Mouse (Mus musculus): ENCODE measurements around the gene Coro2b. TPM values are rescaled to one million over a fixed set of nuclear protein-coding genes. Genes with fewer than 3 reads are reported as not detected.

The Coro2b gene
- total RNA-seq, 1 experiment: 4.8 TPM

DNA sequence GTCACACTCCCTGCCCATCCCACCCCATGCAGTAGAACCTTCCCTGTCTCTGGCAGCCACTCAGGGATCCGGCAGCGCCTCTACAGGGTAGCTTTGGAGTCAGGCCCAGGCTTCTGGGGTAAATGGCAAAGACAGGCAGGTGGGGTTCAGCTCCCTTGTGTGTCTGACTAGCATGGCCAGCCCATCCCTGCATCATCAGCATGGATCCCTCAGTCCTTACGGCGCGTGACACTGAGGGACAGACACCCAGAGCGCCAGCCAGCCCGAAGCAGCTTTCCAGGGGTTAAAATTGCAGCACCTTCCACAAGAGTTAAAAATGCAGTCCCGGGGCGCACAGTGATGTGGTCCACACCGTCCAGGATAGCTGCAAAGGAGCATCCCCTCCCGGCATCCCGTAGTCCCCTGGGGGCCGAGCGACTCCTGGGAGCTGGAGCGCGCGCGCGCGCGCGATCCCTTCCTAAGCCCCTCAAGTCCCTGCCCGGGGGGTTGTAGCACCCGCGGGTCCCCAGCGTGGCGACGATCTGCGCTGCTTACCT lies 657 bp downstream of the Coro2b start:
- Histone ChIP-seq H3K27ac (ENCODE audit: insufficient read depth, low read depth, low read length, poor library complexity, severe bottlenecking) (no peak overlapping the region), H3K4me1 (ENCODE audit: control insufficient read depth in 2 of 2, insufficient read depth in 2 of 2, low read length in 2 of 2, poor library complexity in 1 of 2) (peaks cover 4 to 34% of the 10 kb centered on the region in 2 experiments; a peak in 3 of 4 replicates), H3K4me3 (ENCODE audit: insufficient read depth in 1 of 2, low read depth in 1 of 2, low read length in 2 of 2, poor library complexity in 1 of 2, severe bottlenecking in 1 of 2) (peak overlapping the region; percentile 82 to 84), H3K36me3 (ENCODE audit: control insufficient read depth, insufficient read depth, low read length, poor library complexity, severe bottlenecking) (no peaks in the 10 kb centered on the region), H3K9me3 (ENCODE audit: control insufficient read depth, insufficient read depth, low read depth, low read length) (no peaks in the 10 kb centered on the region), H3K9ac (ENCODE audit: insufficient read depth, low read depth, low read length, poor library complexity, severe bottlenecking) (peak overlapping the region; percentile 76)
- no peak for TF ChIP-seq HCFC1 (IDR thresholded peaks at IDR 0.05; ENCODE audit: borderline replicate concordance, insufficient read depth, low read length)
- TF ChIP-seq ZC3H11A (IDR thresholded peaks at IDR 0.05; ENCODE audit: borderline replicate concordance, low read depth, low read length): no peak
- TF ChIP-seq ZNF384 (IDR thresholded peaks at IDR 0.05; ENCODE audit: low read depth, low read length): no peak
- TF ChIP-seq MAFK (IDR thresholded peaks at IDR 0.05; ENCODE audit: insufficient read depth, low read depth, low read length): no peak
- no peak for TF ChIP-seq CHD2 (IDR thresholded peaks at IDR 0.05; ENCODE audit: low read depth, low read length)
- in situ Hi-C loops (cut with MboI; ENCODE audit: low sequenced_read_pairs in 2 of 2, unreplicated experiment in 2 of 2): no loop called here
- no peak for DNase-seq (ENCODE audit: low read depth, low spot score)

DNA sequence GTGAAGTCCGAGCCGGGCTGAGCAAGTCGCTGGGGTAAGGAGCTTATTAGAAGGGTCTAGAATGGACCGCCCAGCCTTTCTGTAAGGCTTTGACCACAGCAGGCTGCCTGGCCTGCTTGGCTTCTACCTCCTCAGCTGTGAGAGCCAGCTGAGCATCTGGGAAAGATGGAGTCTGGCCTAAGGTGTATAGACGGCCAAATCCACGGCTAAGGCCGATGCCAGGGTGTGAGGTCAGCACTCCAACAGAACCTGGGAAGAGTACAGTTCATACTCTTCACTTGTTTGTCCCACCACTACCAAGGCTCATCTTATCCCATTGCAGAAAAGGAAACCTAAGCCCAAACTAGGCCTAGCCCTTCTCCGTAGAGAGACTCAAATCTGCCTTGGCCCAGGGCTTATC lies 1.3 kb downstream of the Coro2b start:
- no peak overlapping the region for H3K27ac ChIP-seq (ENCODE audit: insufficient read depth, low read depth, low read length, poor library complexity, severe bottlenecking)
- H3K9me3 ChIP-seq (ENCODE audit: control insufficient read depth, insufficient read depth, low read depth, low read length): no peaks in the 10 kb centered on the region
- peak overlapping the region; percentile 76; the same call in 1 of the 2 replicates for H3K9ac ChIP-seq (ENCODE audit: insufficient read depth, low read depth, low read length, poor library complexity, severe bottlenecking)
- H3K36me3 ChIP-seq (ENCODE audit: control insufficient read depth, insufficient read depth, low read length, poor library complexity, severe bottlenecking): no peaks in the 10 kb centered on the region
- peaks cover 4 to 30% of the 10 kb centered on the region in 2 experiments for H3K4me1 ChIP-seq (ENCODE audit: control insufficient read depth in 2 of 2, insufficient read depth in 2 of 2, low read length in 2 of 2, poor library complexity in 1 of 2)
- TF ChIP-seq CHD2 (IDR thresholded peaks at IDR 0.05; ENCODE audit: low read depth, low read length) (no peak), HCFC1 (IDR thresholded peaks at IDR 0.05; ENCODE audit: borderline replicate concordance, insufficient read depth, low read length) (no peak), ZNF384 (IDR thresholded peaks at IDR 0.05; ENCODE audit: low read depth, low read length) (no peak), MAFK (IDR thresholded peaks at IDR 0.05; ENCODE audit: insufficient read depth, low read depth, low read length) (no peak), ZC3H11A (IDR thresholded peaks at IDR 0.05; ENCODE audit: borderline replicate concordance, low read depth, low read length) (no peak)
- H3K4me3 ChIP-seq (ENCODE audit: insufficient read depth in 1 of 2, low read depth in 1 of 2, low read length in 2 of 2, poor library complexity in 1 of 2, severe bottlenecking in 1 of 2): peak overlapping the region in 1 of 2 experiments; percentile 82; a peak in 2 of 4 replicates
- in situ Hi-C loops (cut with MboI; ENCODE audit: low sequenced_read_pairs in 2 of 2, unreplicated experiment in 2 of 2): no loop called here
- no peak for DNase-seq (ENCODE audit: low read depth, low spot score)

DNA sequence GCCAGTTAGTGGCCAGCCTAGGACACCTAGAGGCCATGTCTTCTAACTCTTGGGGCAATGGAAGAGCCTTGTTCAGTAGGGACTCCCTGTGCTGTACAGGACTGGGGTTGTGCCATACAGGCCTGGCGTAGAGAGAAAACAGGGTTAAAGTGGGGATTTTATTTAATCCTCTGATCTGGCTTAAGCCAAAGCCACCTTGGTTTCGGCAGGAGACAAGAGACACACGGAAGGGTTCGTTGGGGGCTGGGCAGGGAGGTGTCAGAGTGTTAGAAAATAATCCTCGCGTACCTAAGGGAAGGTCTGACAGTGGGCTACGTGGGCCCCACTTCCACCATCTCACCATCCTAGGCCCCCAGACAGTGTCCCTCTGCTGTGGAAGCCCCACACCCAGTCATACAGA lies 2.2 kb downstream of the Coro2b start:
- no peaks in the 10 kb centered on the region for H3K36me3 ChIP-seq (ENCODE audit: control insufficient read depth, insufficient read depth, low read length, poor library complexity, severe bottlenecking)
- no peak for DNase-seq (ENCODE audit: low read depth, low spot score)
- peaks cover 4 to 37% of the 10 kb centered on the region in 2 experiments for H3K4me1 ChIP-seq (ENCODE audit: control insufficient read depth in 2 of 2, insufficient read depth in 2 of 2, low read length in 2 of 2, poor library complexity in 1 of 2)
- no peaks in the 10 kb centered on the region for H3K9me3 ChIP-seq (ENCODE audit: control insufficient read depth, insufficient read depth, low read depth, low read length)
- no peak overlapping the region for H3K4me3 ChIP-seq (ENCODE audit: insufficient read depth in 1 of 2, low read depth in 1 of 2, low read length in 2 of 2, poor library complexity in 1 of 2, severe bottlenecking in 1 of 2)
- no peak overlapping the region for H3K27ac ChIP-seq (ENCODE audit: insufficient read depth, low read depth, low read length, poor library complexity, severe bottlenecking)
- TF ChIP-seq ZC3H11A (IDR thresholded peaks at IDR 0.05; ENCODE audit: borderline replicate concordance, low read depth, low read length) (no peak), MAFK (IDR thresholded peaks at IDR 0.05; ENCODE audit: insufficient read depth, low read depth, low read length) (no peak), CHD2 (IDR thresholded peaks at IDR 0.05; ENCODE audit: low read depth, low read length) (no peak), ZNF384 (IDR thresholded peaks at IDR 0.05; ENCODE audit: low read depth, low read length) (no peak), HCFC1 (IDR thresholded peaks at IDR 0.05; ENCODE audit: borderline replicate concordance, insufficient read depth, low read length) (no peak)
- no peak overlapping the region for H3K9ac ChIP-seq (ENCODE audit: insufficient read depth, low read depth, low read length, poor library complexity, severe bottlenecking)
- in situ Hi-C loops (cut with MboI; ENCODE audit: low sequenced_read_pairs in 2 of 2, unreplicated experiment in 2 of 2): no loop called here

- Histone ChIP-seq H3K4me1 (ENCODE audit: control insufficient read depth in 2 of 2, insufficient read depth in 2 of 2, low read length in 2 of 2, poor library complexity in 1 of 2) (peaks cover 4 to 38% of the 10 kb centered on the region in 2 experiments), H3K9me3 (ENCODE audit: control insufficient read depth, insufficient read depth, low read depth, low read length) (no peaks in the 10 kb centered on the region), H3K36me3 (ENCODE audit: control insufficient read depth, insufficient read depth, low read length, poor library complexity, severe bottlenecking) (no peaks in the 10 kb centered on the region), H3K4me3 (ENCODE audit: insufficient read depth in 1 of 2, low read depth in 1 of 2, low read length in 2 of 2, poor library complexity in 1 of 2, severe bottlenecking in 1 of 2) (no peak overlapping the region), H3K27ac (ENCODE audit: insufficient read depth, low read depth, low read length, poor library complexity, severe bottlenecking) (no peak overlapping the region), H3K9ac (ENCODE audit: insufficient read depth, low read depth, low read length, poor library complexity, severe bottlenecking) (no peak overlapping the region)
- TF ChIP-seq ZNF384 (IDR thresholded peaks at IDR 0.05; ENCODE audit: low read depth, low read length): no peak
- TF ChIP-seq CHD2 (IDR thresholded peaks at IDR 0.05; ENCODE audit: low read depth, low read length): no peak
- TF ChIP-seq MAFK (IDR thresholded peaks at IDR 0.05; ENCODE audit: insufficient read depth, low read depth, low read length): no peak
- no peak for TF ChIP-seq ZC3H11A (IDR thresholded peaks at IDR 0.05; ENCODE audit: borderline replicate concordance, low read depth, low read length)
- TF ChIP-seq HCFC1 (IDR thresholded peaks at IDR 0.05; ENCODE audit: borderline replicate concordance, insufficient read depth, low read length): no peak
- in situ Hi-C loops (cut with MboI; ENCODE audit: low sequenced_read_pairs in 2 of 2, unreplicated experiment in 2 of 2): no loop called here
- no peak for DNase-seq (ENCODE audit: low read depth, low spot score)
These were observed 2.7 kb downstream of the Coro2b start for GRCm38 (mm10) chr9:62534158-62534557.

Data from ES-E14 (cell line).